Mouse (Mus musculus): ENCODE results near the gene Vps36. TPM values are rescaled to one million over a fixed set of nuclear protein-coding genes. Genes with fewer than 3 reads are reported as not detected.
A peak's percentile ranks its signal among the peaks of the same experiment; 100 is the strongest.

Gene Vps36
- total and polyA plus RNA-seq, 3 experiments, result 21.7 to 27.9 TPM; not detected in 1

GRCm38 (mm10) chr8:22199481-22199880 lies 6.9 kb downstream of the Vps36 start:
- H3K27me3 ChIP-seq (ENCODE audit: control insufficient read depth in 1 of 2, insufficient read depth in 2 of 2, low read length in 2 of 2), result no peaks in the 10 kb centered on the region
- H3K36me3 ChIP-seq (ENCODE audit: control insufficient read depth in 1 of 2, insufficient read depth in 2 of 2, low read length in 2 of 2), result peaks cover 2 to 3% of the 10 kb centered on the region in 2 experiments; a peak in 3 of 4 replicates
- TF ChIP-seq CTCF (IDR thresholded peaks at IDR 0.05 in 2 of 3, conservative IDR thresholded peaks at IDR 0.05 in 1 of 3; ENCODE audit: control insufficient read depth in 1 of 3, insufficient read depth in 1 of 3, low read depth in 2 of 3, low read length in 3 of 3, poor library complexity in 1 of 3, severe bottlenecking in 1 of 3) (peak; percentile 19 to 54 (median 37); a peak in 5 of 6 replicates), MXI1 (IDR thresholded peaks at IDR 0.05; ENCODE audit: low read depth, low read length) (no peak), GABPA (IDR thresholded peaks at IDR 0.05; ENCODE audit: low read depth, low read length) (no peak), ZC3H11A (IDR thresholded peaks at IDR 0.05; ENCODE audit: low read depth, low read length) (no peak)
- H3K79me2 ChIP-seq (ENCODE audit: control insufficient read depth, insufficient read depth, low read length, poor library complexity), result peaks cover 5% of the 10 kb centered on the region; the same call in 1 of the 2 replicates
- H3K9ac ChIP-seq (ENCODE audit: control insufficient read depth, low read depth, low read length, poor library complexity, severe bottlenecking), result no peak overlapping the region
- H3K27ac ChIP-seq (ENCODE audit: control insufficient read depth, low read depth, low read length), result no peak overlapping the region
- peak; percentile 49 for DNase-seq (ENCODE audit: low read depth, low spot score)
- H3K4me1 ChIP-seq (ENCODE audit: control insufficient read depth in 1 of 2, insufficient read depth in 2 of 2, low read length in 2 of 2), result peaks cover under 1% of the 10 kb centered on the region in 2 experiments; a peak in 2 of 4 replicates
- H3K4me3 ChIP-seq (ENCODE audit: control insufficient read depth in 1 of 2, insufficient read depth in 1 of 2, low read depth in 2 of 2, low read length in 2 of 2), result no peak overlapping the region
- no peaks in the 10 kb centered on the region for H3K9me3 ChIP-seq (replicated peaks; ENCODE audit: insufficient read depth, low read length)

- DNase-seq (ENCODE audit: low read depth, low spot score), result no peak
- H3K27ac ChIP-seq (ENCODE audit: control insufficient read depth, low read depth, low read length), result no peak overlapping the region
- no peaks in the 10 kb centered on the region for H3K9me3 ChIP-seq (replicated peaks; ENCODE audit: insufficient read depth, low read length)
- H3K36me3 ChIP-seq (ENCODE audit: control insufficient read depth in 1 of 2, insufficient read depth in 2 of 2, low read length in 2 of 2), result peaks cover 3 to 12% of the 10 kb centered on the region in 2 experiments
- H3K27me3 ChIP-seq (ENCODE audit: control insufficient read depth in 1 of 2, insufficient read depth in 2 of 2, low read length in 2 of 2), result no peaks in the 10 kb centered on the region
- no peaks in the 10 kb centered on the region for H3K79me2 ChIP-seq (ENCODE audit: control insufficient read depth, insufficient read depth, low read length, poor library complexity)
- no peak overlapping the region for H3K4me3 ChIP-seq (ENCODE audit: control insufficient read depth in 1 of 2, insufficient read depth in 1 of 2, low read depth in 2 of 2, low read length in 2 of 2)
- no peak for TF ChIP-seq SIN3A (IDR thresholded peaks at IDR 0.05; ENCODE audit: low read length)
- TF ChIP-seq EP300 (IDR thresholded peaks at IDR 0.05; ENCODE audit: low read depth in 1 of 2, low read length in 2 of 2), result no peak
- TF ChIP-seq POLR2AphosphoS5 (IDR thresholded peaks at IDR 0.05; ENCODE audit: borderline replicate concordance, low read depth, low read length), result no peak
- no peak for TF ChIP-seq E2F4 (IDR thresholded peaks at IDR 0.05; ENCODE audit: borderline replicate concordance, low read depth, low read length)
- TF ChIP-seq CHD2 (IDR thresholded peaks at IDR 0.05; ENCODE audit: low read length), result no peak
- no peak for TF ChIP-seq USF1 (IDR thresholded peaks at IDR 0.05; ENCODE audit: low read depth, low read length)
- TF ChIP-seq MXI1 (IDR thresholded peaks at IDR 0.05; ENCODE audit: low read depth, low read length), result no peak
- TF ChIP-seq BHLHE40 (IDR thresholded peaks at IDR 0.05; ENCODE audit: borderline replicate concordance, low read depth, low read length), result no peak
- TF ChIP-seq RAD21 (IDR thresholded peaks at IDR 0.05; ENCODE audit: low read depth, low read length), result no peak
- TF ChIP-seq CTCF (IDR thresholded peaks at IDR 0.05 in 2 of 3, conservative IDR thresholded peaks at IDR 0.05 in 1 of 3; ENCODE audit: control insufficient read depth in 1 of 3, insufficient read depth in 1 of 3, low read depth in 2 of 3, low read length in 3 of 3, poor library complexity in 1 of 3, severe bottlenecking in 1 of 3), result no peak
- no peak for TF ChIP-seq MAZ (IDR thresholded peaks at IDR 0.05; ENCODE audit: low read depth, low read length)
- no peak for TF ChIP-seq UBTF (IDR thresholded peaks at IDR 0.05; ENCODE audit: borderline replicate concordance, insufficient read depth, low read depth, low read length)
- TF ChIP-seq JUND (IDR thresholded peaks at IDR 0.05; ENCODE audit: low read depth, low read length), result no peak
- no peak for TF ChIP-seq MAFK (IDR thresholded peaks at IDR 0.05; ENCODE audit: borderline replicate concordance, low read depth, low read length)
- peaks cover 4 to 8% of the 10 kb centered on the region in 2 experiments; a peak in 3 of 4 replicates for H3K4me1 ChIP-seq (ENCODE audit: control insufficient read depth in 1 of 2, insufficient read depth in 2 of 2, low read length in 2 of 2)
- H3K9ac ChIP-seq (ENCODE audit: control insufficient read depth, low read depth, low read length, poor library complexity, severe bottlenecking), result no peak overlapping the region
Measured at GRCm38 (mm10) chr8:22207535-22207934, 14.9 kb downstream of the Vps36 start.

All from MEL (cell line).